Mouse (Mus musculus): ENCODE results near the gene Trp53tg5. TPM values are rescaled to one million over a fixed set of nuclear protein-coding genes. Genes with fewer than 3 reads are reported as not detected.

Trp53tg5 gene
- polyA plus RNA-seq, 1 experiment = 97.8 TPM

GRCm38 (mm10) chr2:164516592-164516991, 43.1 kb upstream of the Trp53tg5 start:
- TF ChIP-seq CTCF (IDR thresholded peaks at IDR 0.05; ENCODE audit: control insufficient read depth, insufficient read depth, insufficient replicate concordance, low read depth, low read length) = no peak
- no peak for TF ChIP-seq POLR2A (IDR thresholded peaks at IDR 0.05; ENCODE audit: control insufficient read depth, low read depth, low read length)
- H3K27ac ChIP-seq (ENCODE audit: control insufficient read depth, insufficient read depth, low read depth, low read length) = no peak overlapping the region
- no peaks in the 10 kb centered on the region for H3K27me3 ChIP-seq (ENCODE audit: control insufficient read depth, insufficient read depth, low read length)
- H3K4me1 ChIP-seq (ENCODE audit: control insufficient read depth, insufficient read depth, low read length) = no peaks in the 10 kb centered on the region
- no peaks in the 10 kb centered on the region for H3K36me3 ChIP-seq (ENCODE audit: control insufficient read depth, insufficient read depth, low read length)
- no peak overlapping the region for H3K4me3 ChIP-seq (ENCODE audit: control insufficient read depth, low read depth, low read length)

- no peak overlapping the region for H3K27ac ChIP-seq (ENCODE audit: control insufficient read depth, insufficient read depth, low read depth, low read length)
- H3K4me3 ChIP-seq (ENCODE audit: control insufficient read depth, low read depth, low read length) = no peak overlapping the region
- TF ChIP-seq CTCF (IDR thresholded peaks at IDR 0.05; ENCODE audit: control insufficient read depth, insufficient read depth, insufficient replicate concordance, low read depth, low read length) = no peak
- TF ChIP-seq POLR2A (IDR thresholded peaks at IDR 0.05; ENCODE audit: control insufficient read depth, low read depth, low read length) = no peak
- H3K27me3 ChIP-seq (ENCODE audit: control insufficient read depth, insufficient read depth, low read length) = no peaks in the 10 kb centered on the region
- no peaks in the 10 kb centered on the region for H3K36me3 ChIP-seq (ENCODE audit: control insufficient read depth, insufficient read depth, low read length)
- no peaks in the 10 kb centered on the region for H3K4me1 ChIP-seq (ENCODE audit: control insufficient read depth, insufficient read depth, low read length)
Observed at GRCm38 (mm10) chr2:164515897-164516296, 42.4 kb upstream of the Trp53tg5 start.

- Histone ChIP-seq H3K4me1 (ENCODE audit: control insufficient read depth, insufficient read depth, low read length) (no peaks in the 10 kb centered on the region), H3K27ac (ENCODE audit: control insufficient read depth, insufficient read depth, low read depth, low read length) (no peak overlapping the region), H3K4me3 (ENCODE audit: control insufficient read depth, low read depth, low read length) (no peak overlapping the region), H3K36me3 (ENCODE audit: control insufficient read depth, insufficient read depth, low read length) (no peaks in the 10 kb centered on the region), H3K27me3 (ENCODE audit: control insufficient read depth, insufficient read depth, low read length) (no peaks in the 10 kb centered on the region)
- TF ChIP-seq CTCF (IDR thresholded peaks at IDR 0.05; ENCODE audit: control insufficient read depth, insufficient read depth, insufficient replicate concordance, low read depth, low read length) (no peak), POLR2A (IDR thresholded peaks at IDR 0.05; ENCODE audit: control insufficient read depth, low read depth, low read length) (no peak)
Observed at GRCm38 (mm10) chr2:164514916-164515315, 41.4 kb upstream of the Trp53tg5 start.

- no peaks in the 10 kb centered on the region for H3K27me3 ChIP-seq (ENCODE audit: control insufficient read depth, insufficient read depth, low read length)
- H3K27ac ChIP-seq (ENCODE audit: control insufficient read depth, insufficient read depth, low read depth, low read length) = no peak overlapping the region
- no peaks in the 10 kb centered on the region for H3K36me3 ChIP-seq (ENCODE audit: control insufficient read depth, insufficient read depth, low read length)
- H3K4me1 ChIP-seq (ENCODE audit: control insufficient read depth, insufficient read depth, low read length) = no peaks in the 10 kb centered on the region
- no peak overlapping the region for H3K4me3 ChIP-seq (ENCODE audit: control insufficient read depth, low read depth, low read length)
- no peak for TF ChIP-seq CTCF (IDR thresholded peaks at IDR 0.05; ENCODE audit: control insufficient read depth, insufficient read depth, insufficient replicate concordance, low read depth, low read length)
- no peak for TF ChIP-seq POLR2A (IDR thresholded peaks at IDR 0.05; ENCODE audit: control insufficient read depth, low read depth, low read length)
Observed at GRCm38 (mm10) chr2:164513389-164513788, 39.9 kb upstream of the Trp53tg5 start.

- H3K27ac ChIP-seq (ENCODE audit: control insufficient read depth, insufficient read depth, low read depth, low read length) = no peak overlapping the region
- TF ChIP-seq POLR2A (IDR thresholded peaks at IDR 0.05; ENCODE audit: control insufficient read depth, low read depth, low read length) = no peak
- TF ChIP-seq CTCF (IDR thresholded peaks at IDR 0.05; ENCODE audit: control insufficient read depth, insufficient read depth, insufficient replicate concordance, low read depth, low read length) = no peak
- no peaks in the 10 kb centered on the region for H3K36me3 ChIP-seq (ENCODE audit: control insufficient read depth, insufficient read depth, low read length)
- no peaks in the 10 kb centered on the region for H3K27me3 ChIP-seq (ENCODE audit: control insufficient read depth, insufficient read depth, low read length)
- no peak overlapping the region for H3K4me3 ChIP-seq (ENCODE audit: control insufficient read depth, low read depth, low read length)
- peaks cover 3% of the 10 kb centered on the region; the same call in 1 of the 2 replicates for H3K4me1 ChIP-seq (ENCODE audit: control insufficient read depth, insufficient read depth, low read length)
Observed at GRCm38 (mm10) chr2:164512121-164512909, 38.8 kb upstream of the Trp53tg5 start.

- Histone ChIP-seq H3K27me3 (ENCODE audit: control insufficient read depth, insufficient read depth, low read length) (no peaks in the 10 kb centered on the region), H3K4me3 (ENCODE audit: control insufficient read depth, low read depth, low read length) (no peak overlapping the region), H3K27ac (ENCODE audit: control insufficient read depth, insufficient read depth, low read depth, low read length) (no peak overlapping the region), H3K4me1 (ENCODE audit: control insufficient read depth, insufficient read depth, low read length) (peaks cover 5% of the 10 kb centered on the region; the same call in 1 of the 2 replicates), H3K36me3 (ENCODE audit: control insufficient read depth, insufficient read depth, low read length) (no peaks in the 10 kb centered on the region)
- TF ChIP-seq CTCF (IDR thresholded peaks at IDR 0.05; ENCODE audit: control insufficient read depth, insufficient read depth, insufficient replicate concordance, low read depth, low read length) (no peak), POLR2A (IDR thresholded peaks at IDR 0.05; ENCODE audit: control insufficient read depth, low read depth, low read length) (no peak)
Observed at GRCm38 (mm10) chr2:164510621-164511190, 37.2 kb upstream of the Trp53tg5 start.

- Histone ChIP-seq H3K27ac (ENCODE audit: control insufficient read depth, insufficient read depth, low read depth, low read length) (peak overlapping the region; percentile 80), H3K36me3 (ENCODE audit: control insufficient read depth, insufficient read depth, low read length) (peaks cover under 1% of the 10 kb centered on the region; the same call in 1 of the 2 replicates), H3K4me3 (ENCODE audit: control insufficient read depth, low read depth, low read length) (peak overlapping the region; percentile 87), H3K27me3 (ENCODE audit: control insufficient read depth, insufficient read depth, low read length) (no peaks in the 10 kb centered on the region), H3K4me1 (ENCODE audit: control insufficient read depth, insufficient read depth, low read length) (peaks cover 5% of the 10 kb centered on the region; the same call in 1 of the 2 replicates)
- TF ChIP-seq POLR2A (IDR thresholded peaks at IDR 0.05; ENCODE audit: control insufficient read depth, low read depth, low read length) (peak; percentile 66; the same call in 1 of the 2 replicates), CTCF (IDR thresholded peaks at IDR 0.05; ENCODE audit: control insufficient read depth, insufficient read depth, insufficient replicate concordance, low read depth, low read length) (no peak)
Observed at GRCm38 (mm10) chr2:164507811-164508210, 34.3 kb upstream of the Trp53tg5 start.
